15 mouse cellular contexts compared by ENCODE assay signal in the genomic region with DNA sequence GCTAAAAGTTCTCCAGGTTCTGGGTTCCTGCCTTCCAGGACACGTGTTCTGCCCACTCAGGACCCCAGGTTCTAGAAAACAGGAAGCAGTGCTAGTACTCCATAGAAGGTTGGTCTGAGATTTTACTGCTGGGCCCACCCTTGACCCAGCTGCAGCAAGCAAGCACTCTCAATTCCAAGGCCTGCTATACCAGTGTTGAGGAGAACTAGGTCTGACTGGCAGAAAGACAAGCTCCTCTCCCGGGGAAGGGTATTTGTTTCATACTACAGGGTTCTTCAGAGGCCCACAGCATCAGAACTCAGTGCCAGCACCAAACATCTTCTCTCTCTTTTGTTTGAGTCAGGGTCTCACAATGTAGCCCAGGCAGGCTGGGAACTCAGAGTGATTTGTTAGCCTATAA. TPM values are rescaled to one million over a fixed set of nuclear protein-coding genes. Genes with fewer than 3 reads are reported as not detected.
DNase-seq lines count a peak whose midpoint lies in the region; ATAC-seq and TF ChIP-seq lines count a peak whose summit lies in the region.
"Had no signal": no experiment of that assay in that cellular context is flagged by ENCODE, and none has a peak within 500 bp of the region (broad histone marks: within the 10 kb centered on the region; RNA-seq: fewer than 3 reads in every experiment).

No protein-coding gene starts in this region.

- no peak for DNase-seq in heart, postnatal 10 days
- DNase-seq in limb, embryonic 10.5 days (ENCODE audit: low spot score), result no peak
- no peak for DNase-seq in urinary bladder, postnatal 36 days (ENCODE audit: low spot score in 2 of 2)
- DNase-seq: gastrocnemius, postnatal 10 days; kidney, postnatal 10 days; layer of hippocampus, adult 9-11 months; lung, postnatal 14 days; right cerebral cortex, postnatal 25 days; thymus, postnatal 14 days had no signal

- H3K27me3 ChIP-seq in heart, embryonic 12.5 days (replicated peaks), result no peaks in the 10 kb centered on the region
- no peaks in the 10 kb centered on the region for H3K27me3 ChIP-seq in limb, embryonic 15.5 days
- no peaks in the 10 kb centered on the region for H3K27me3 ChIP-seq in limb, embryonic 10.5 days (ENCODE audit: low read depth, poor library complexity, severe bottlenecking)
- no peaks in the 10 kb centered on the region for H3K27me3 ChIP-seq in intestine, embryonic 16.5 days (replicated peaks; ENCODE audit: control insufficient read depth, insufficient read depth, low read length)
- no peaks in the 10 kb centered on the region for H3K27me3 ChIP-seq in myocyte (ENCODE audit: control insufficient read depth, insufficient read depth, insufficient read length)

- H3K9ac ChIP-seq in heart, embryonic 12.5 days, result no peak overlapping the region
- H3K9ac ChIP-seq in limb, embryonic 15.5 days, result no peak overlapping the region
- H3K9ac ChIP-seq in intestine, embryonic 16.5 days (ENCODE audit: low read depth, low read length), result no peak overlapping the region; the same call in 1 of the 2 replicates

- TF ChIP-seq POLR2A in myocyte (IDR thresholded peaks at IDR 0.05; ENCODE audit: insufficient read length, low read depth), result no peak

- no peak overlapping the region for H3K4me2 ChIP-seq in heart, embryonic 12.5 days
- H3K4me2 ChIP-seq in limb, embryonic 15.5 days, result no peak overlapping the region
- no peak overlapping the region for H3K4me2 ChIP-seq in intestine, embryonic 16.5 days (ENCODE audit: low read depth, low read length)
- H3K4me2 ChIP-seq in myocyte (ENCODE audit: low read depth), result peak overlapping the region; percentile 57
- H3K4me2 ChIP-seq: heart, embryonic 11.5 days had no signal

- peak overlapping the region; percentile 75 for H3K27ac ChIP-seq in heart, embryonic 12.5 days (ENCODE audit: poor library complexity, severe bottlenecking)
- H3K27ac ChIP-seq in limb, embryonic 15.5 days, result peak overlapping the region; percentile 75
- no peak overlapping the region for H3K27ac ChIP-seq in limb, embryonic 10.5 days
- H3K27ac ChIP-seq in intestine, embryonic 16.5 days (ENCODE audit: low read length), result peak overlapping the region; percentile 76
- H3K27ac ChIP-seq: midbrain, embryonic 10.5 days had no signal

- H3K9me3 ChIP-seq in heart, embryonic 12.5 days (replicated peaks), result no peaks in the 10 kb centered on the region
- no peaks in the 10 kb centered on the region for H3K9me3 ChIP-seq in limb, embryonic 15.5 days
- no peaks in the 10 kb centered on the region for H3K9me3 ChIP-seq in limb, embryonic 10.5 days (replicated peaks)
- no peaks in the 10 kb centered on the region for H3K9me3 ChIP-seq in intestine, embryonic 16.5 days (ENCODE audit: control insufficient read depth, low read length)
- H3K9me3 ChIP-seq: midbrain, embryonic 10.5 days had no signal

- no peak for ATAC-seq in heart, embryonic 12.5 days (ENCODE audit: insufficient number of reproducible peaks, low FRiP score)
- no peak for ATAC-seq in limb, embryonic 15.5 days (ENCODE audit: insufficient number of reproducible peaks, low FRiP score, low TSS enrichment, low read depth)
- ATAC-seq in intestine, embryonic 16.5 days, result no peak

- H3K4me3 ChIP-seq in heart, embryonic 12.5 days, result no peak overlapping the region
- H3K4me3 ChIP-seq in limb, embryonic 15.5 days, result no peak overlapping the region
- no peak overlapping the region for H3K4me3 ChIP-seq in limb, embryonic 10.5 days
- H3K4me3 ChIP-seq in intestine, embryonic 16.5 days (ENCODE audit: low read length), result no peak overlapping the region
- H3K4me3 ChIP-seq in myocyte, result no peak overlapping the region
- H3K4me3 ChIP-seq: midbrain, embryonic 10.5 days had no signal

- peaks cover 23% of the 10 kb centered on the region for H3K79me2 ChIP-seq in myocyte (ENCODE audit: control insufficient read depth, insufficient read depth)

- peaks cover 90% of the 10 kb centered on the region for H3K36me3 ChIP-seq in heart, embryonic 12.5 days
- H3K36me3 ChIP-seq in limb, embryonic 15.5 days, result peaks cover 79% of the 10 kb centered on the region
- H3K36me3 ChIP-seq in limb, embryonic 10.5 days, result peaks cover 97% of the 10 kb centered on the region
- H3K36me3 ChIP-seq in intestine, embryonic 16.5 days (ENCODE audit: control insufficient read depth, insufficient read depth, low read length), result peaks cover 41% of the 10 kb centered on the region
- peaks cover 7% of the 10 kb centered on the region for H3K36me3 ChIP-seq in myocyte (ENCODE audit: control insufficient read depth, insufficient read depth)

- peaks cover 30% of the 10 kb centered on the region for H3K4me1 ChIP-seq in heart, embryonic 12.5 days (replicated peaks)
- H3K4me1 ChIP-seq in limb, embryonic 15.5 days, result peaks cover 26% of the 10 kb centered on the region
- H3K4me1 ChIP-seq in limb, embryonic 10.5 days, result no peaks in the 10 kb centered on the region
- H3K4me1 ChIP-seq in intestine, embryonic 16.5 days (ENCODE audit: control insufficient read depth, insufficient read depth, low read length), result peaks cover 27% of the 10 kb centered on the region
- H3K4me1 ChIP-seq: midbrain, embryonic 10.5 days had no signal

- no peak overlapping the region for H3ac ChIP-seq in myocyte (ENCODE audit: control insufficient read depth, insufficient read length)

- intact Hi-C loops in heart, postnatal 10 days (cut with DNase I), result no loop called here

- WGBS in heart, embryonic 12.5 days, result 76% methylated on average over 2 of the region's 2 CpGs
- 92% methylated on average over 2 of the region's 2 CpGs for WGBS in limb, embryonic 15.5 days
- WGBS in limb, embryonic 10.5 days, result 93% methylated on average over 2 of the region's 2 CpGs
- WGBS in intestine, embryonic 16.5 days, result 81% methylated on average over 2 of the region's 2 CpGs

TF ChIP-seq in myocyte, 11 proteins besides CTCF, POLR2A, EP300 and RAD21:
- no peak for TF ChIP-seq CEBPB (IDR thresholded peaks at IDR 0.05; ENCODE audit: insufficient read depth, poor library complexity, severe bottlenecking)
- no peak for TF ChIP-seq MYOG (IDR thresholded peaks at IDR 0.05; ENCODE audit: control insufficient read depth in 1 of 3, insufficient read depth in 1 of 3, insufficient read length in 2 of 3, low read depth in 2 of 3)
- no peak for TF ChIP-seq USF1 (IDR thresholded peaks at IDR 0.05; ENCODE audit: low read depth)
- no peak for TF ChIP-seq REST (IDR thresholded peaks at IDR 0.05; ENCODE audit: insufficient read depth, insufficient read length)
- no peak for TF ChIP-seq E2F4 (IDR thresholded peaks at IDR 0.05; ENCODE audit: insufficient read depth)
- TF ChIP-seq TCF3 (IDR thresholded peaks at IDR 0.05; ENCODE audit: insufficient read length, low read depth), result no peak
- TF ChIP-seq MYOD1 (IDR thresholded peaks at IDR 0.05; ENCODE audit: control insufficient read depth in 1 of 3, insufficient read length in 2 of 3, low read depth in 2 of 3), result no peak
- no peak for TF ChIP-seq TCF12 (IDR thresholded peaks at IDR 0.05; ENCODE audit: insufficient read depth, poor library complexity, severe bottlenecking)
- TF ChIP-seq MAX (IDR thresholded peaks at IDR 0.05; ENCODE audit: low read depth), result no peak
- TF ChIP-seq POLR2AphosphoS2 (IDR thresholded peaks at IDR 0.05; ENCODE audit: insufficient read length, low read depth), result no peak
- TF ChIP-seq SRF (IDR thresholded peaks at IDR 0.05; ENCODE audit: control insufficient read depth, insufficient read length, low read depth), result no peak

RNA-seq across cellular contexts. Expression of a gene that starts 9.8 kb away (rescaled TPM):
- polyA plus RNA-seq in heart, embryonic 12.5 days (2016; fragmentation: Nextera tagmentation; extraction: Ambion mirVana), result 87.3 and 91.9 TPM in 2 replicates
- 100 to 1,000 TPM; 104 to 105 TPM for total RNA-seq in heart, postnatal 10 days (2021)
- polyA plus RNA-seq in limb, embryonic 15.5 days (2015; fragmentation: Nextera tagmentation; extraction: Ambion mirVana), result 101 and 115 TPM in 2 replicates
- 149 and 158 TPM in 2 replicates for polyA plus RNA-seq in limb, embryonic 10.5 days (2016; fragmentation: Nextera tagmentation; extraction: Ambion mirVana)
- 83.7 and 88.3 TPM in 2 replicates for polyA plus RNA-seq in intestine, embryonic 16.5 days (2015; fragmentation: Nextera tagmentation; extraction: Ambion mirVana)
- 126 TPM for polyA plus RNA-seq in myocyte (2012; fragmentation: generic; extraction: Trizol)

RNA-seq across cellular contexts. Expression of a gene that starts 25.4 kb away (rescaled TPM):
- polyA plus RNA-seq in heart, embryonic 12.5 days (2016; fragmentation: Nextera tagmentation; extraction: Ambion mirVana), result 19.6 and 29.4 TPM in 2 replicates
- 10 to 100 TPM; 15.6 to 18.0 TPM for total RNA-seq in heart, postnatal 10 days (2021)
- 19.1 and 40.8 TPM in 2 replicates for polyA plus RNA-seq in limb, embryonic 15.5 days (2015; fragmentation: Nextera tagmentation; extraction: Ambion mirVana)
- polyA plus RNA-seq in limb, embryonic 10.5 days (2016; fragmentation: Nextera tagmentation; extraction: Ambion mirVana), result 13.7 and 13.8 TPM in 2 replicates
- polyA plus RNA-seq in intestine, embryonic 16.5 days (2015; fragmentation: Nextera tagmentation; extraction: Ambion mirVana), result 32.6 and 35.6 TPM in 2 replicates
- 21.0 TPM for polyA plus RNA-seq in myocyte (2012; fragmentation: generic; extraction: Trizol)

RNA-seq across cellular contexts. Expression of a gene that starts 35.0 kb away (rescaled TPM):
- polyA plus RNA-seq in heart, embryonic 12.5 days (2016; fragmentation: Nextera tagmentation; extraction: Ambion mirVana), result 0.14 and 0.15 TPM in 2 replicates
- total RNA-seq in heart, postnatal 10 days (2021), result under 1 TPM in 1 of 2 experiments, not detected in 1; 0.10 TPM
- 0.14 and 0.20 TPM in 2 replicates for polyA plus RNA-seq in limb, embryonic 15.5 days (2015; fragmentation: Nextera tagmentation; extraction: Ambion mirVana)
- polyA plus RNA-seq in limb, embryonic 10.5 days (2016; fragmentation: Nextera tagmentation; extraction: Ambion mirVana), result 0.96 and 0.98 TPM in 2 replicates
- 0.23 and 0.32 TPM in 2 replicates for polyA plus RNA-seq in intestine, embryonic 16.5 days (2015; fragmentation: Nextera tagmentation; extraction: Ambion mirVana)
- not detected for polyA plus RNA-seq in myocyte (2012; fragmentation: generic; extraction: Trizol)

RNA-seq across cellular contexts. Expression of a gene that starts 44.3 kb away (rescaled TPM):
- 36.8 and 38.2 TPM in 2 replicates for polyA plus RNA-seq in heart, embryonic 12.5 days (2016; fragmentation: Nextera tagmentation; extraction: Ambion mirVana)
- 1 to 10 TPM; 1.5 to 7.1 TPM for total RNA-seq in heart, postnatal 10 days (2021)
- 29.0 and 33.4 TPM in 2 replicates for polyA plus RNA-seq in limb, embryonic 15.5 days (2015; fragmentation: Nextera tagmentation; extraction: Ambion mirVana)
- 5.9 and 7.4 TPM in 2 replicates for polyA plus RNA-seq in limb, embryonic 10.5 days (2016; fragmentation: Nextera tagmentation; extraction: Ambion mirVana)
- 72.7 and 87.8 TPM in 2 replicates for polyA plus RNA-seq in intestine, embryonic 16.5 days (2015; fragmentation: Nextera tagmentation; extraction: Ambion mirVana)
- 0.16 TPM for polyA plus RNA-seq in myocyte (2012; fragmentation: generic; extraction: Trizol)

RNA-seq across cellular contexts. Expression of a gene that starts 55.9 kb away (rescaled TPM):
- polyA plus RNA-seq in heart, embryonic 12.5 days (2016; fragmentation: Nextera tagmentation; extraction: Ambion mirVana), result 0.06 and 0.14 TPM in 2 replicates
- under 1 TPM in 1 of 2 experiments, not detected in 1; 0.10 TPM for total RNA-seq in heart, postnatal 10 days (2021)
- polyA plus RNA-seq in limb, embryonic 15.5 days (2015; fragmentation: Nextera tagmentation; extraction: Ambion mirVana), result 0.17 and 0.20 TPM in 2 replicates
- 0.05 and 0.06 TPM in 2 replicates for polyA plus RNA-seq in limb, embryonic 10.5 days (2016; fragmentation: Nextera tagmentation; extraction: Ambion mirVana)
- 0.48 and 0.73 TPM in 2 replicates for polyA plus RNA-seq in intestine, embryonic 16.5 days (2015; fragmentation: Nextera tagmentation; extraction: Ambion mirVana)
- not detected for polyA plus RNA-seq in myocyte (2012; fragmentation: generic; extraction: Trizol)
